Mouse (Mus musculus): ENCODE results near the gene Gm3127. TPM values are rescaled to one million over a fixed set of nuclear protein-coding genes. Genes with fewer than 3 reads are reported as not detected.

Gene Gm3127
- not detected in 2 replicates for polyA plus RNA-seq (2012; rRNA removed)

GRCm38 (mm10) chr14:4164730-4165129 lies at the start of gene Gm3127:
Gene Gm3127, plus strand, starts transcription at chr14:4165030.

DNA sequence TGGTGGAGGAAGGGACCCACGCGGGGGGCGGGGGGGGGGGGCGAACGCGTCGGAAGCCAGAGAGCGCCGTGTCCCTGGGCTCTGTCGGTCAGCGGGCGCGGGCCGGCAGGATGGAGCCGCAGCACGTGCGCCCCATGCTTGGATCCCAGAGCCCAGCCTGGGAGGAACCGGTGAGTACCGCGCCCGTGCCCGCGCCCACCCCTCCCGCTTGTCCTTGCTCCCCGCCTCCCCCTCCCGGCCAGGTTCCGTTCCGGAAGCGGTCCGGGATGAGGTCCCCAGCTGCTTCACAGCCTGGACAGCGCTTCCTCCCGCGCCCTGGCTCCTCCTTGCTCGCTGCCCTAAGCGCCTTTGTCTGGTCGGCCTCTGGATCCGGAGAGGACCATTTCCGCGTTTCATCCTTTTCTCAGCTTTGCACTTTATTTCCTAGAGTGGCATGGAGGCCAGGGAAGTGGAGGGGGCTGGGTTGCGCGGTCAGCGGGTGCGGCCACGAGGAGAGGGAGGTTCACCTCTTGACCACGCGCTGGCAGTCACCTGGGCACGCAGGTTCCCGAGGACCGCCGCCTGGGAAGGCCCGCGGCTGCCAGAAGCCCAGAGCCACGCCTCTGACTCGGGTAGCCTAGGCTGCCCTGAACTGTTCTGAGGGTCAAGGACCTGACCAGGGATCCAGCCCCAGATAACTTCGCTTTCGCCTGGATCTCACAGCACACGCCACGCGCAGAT lies 17.8 kb downstream of the Gm3127 start, which contains the start of gene Gm2974:
Gene Gm2974 (plus strand): TSS at position 86 of the 720 bp plus-strand sequence.

Other genes with a start within 250 kb of the Gm3127 start
- gene Gm3029, start 233.3 kb upstream of the Gm3127 start, polyA plus RNA-seq (2012; rRNA removed) = not detected in 2 replicates
- gene Gm3095, start 201.5 kb upstream of the Gm3127 start, polyA plus RNA-seq (2012; rRNA removed) = 0.21 TPM in 1 of 2 replicates, not detected in the other
- gene Gm3099, start 166.6 kb upstream of the Gm3127 start, polyA plus RNA-seq (2012; rRNA removed) = not detected in 2 replicates
- gene Gm5796, start 141.1 kb upstream of the Gm3127 start, polyA plus RNA-seq (2012; rRNA removed) = 0.12 TPM in 1 of 2 replicates, not detected in the other
- not detected in 2 replicates for gene Gm3115, start 80.9 kb upstream of the Gm3127 start, polyA plus RNA-seq (2012; rRNA removed)
- gene Gm8108, start 54.5 kb upstream of the Gm3127 start, polyA plus RNA-seq (2012; rRNA removed) = not detected in 2 replicates
- not detected in 2 replicates for gene Gm2974, start 17.5 kb downstream of the Gm3127 start, polyA plus RNA-seq (2012; rRNA removed)
- gene Gm3138, start 84.6 kb downstream of the Gm3127 start, polyA plus RNA-seq (2012; rRNA removed) = not detected in 2 replicates
- not detected in 2 replicates for gene Gm3149, start 152.3 kb downstream of the Gm3127 start, polyA plus RNA-seq (2012; rRNA removed)
- not detected in 2 replicates for gene 2610042L04Rik, start 169.7 kb downstream of the Gm3127 start, polyA plus RNA-seq (2012; rRNA removed)
- gene Gm3159, start 232.5 kb downstream of the Gm3127 start, polyA plus RNA-seq (2012; rRNA removed) = not detected in 2 replicates

All from ovary, adult 2 months (tissue).